Mouse (Mus musculus): Measurements from ENCODE around the gene Cd47. TPM values are rescaled to one million over a fixed set of nuclear protein-coding genes. Genes with fewer than 3 reads are reported as not detected.

Cd47 gene
- 10 to 100 TPM; 53.2 to 55.3 TPM for total RNA-seq (2021)
- long read RNA-seq, experiment 1, full-length matches to known transcripts = 27 of 106 reads
- long read RNA-seq, experiment 1, partial matches to known transcripts = 1 of 106 reads
- long read RNA-seq, experiment 1, other reads (novel, unspliced or antisense) = 78 of 106 reads
- long read RNA-seq, experiment 2, full-length matches to known transcripts = 22 of 110 reads
- long read RNA-seq, experiment 2, partial matches to known transcripts = 0 of 110 reads
- long read RNA-seq, experiment 2, other reads (novel, unspliced or antisense) = 88 of 110 reads

GRCm38 (mm10) chr16:49799597-49800561, at the start of gene Cd47:
Gene Cd47 (plus strand): TSS chr16:49800533.
- no peak for DNase-seq (ENCODE audit: low spot score in 2 of 2)

DNA sequence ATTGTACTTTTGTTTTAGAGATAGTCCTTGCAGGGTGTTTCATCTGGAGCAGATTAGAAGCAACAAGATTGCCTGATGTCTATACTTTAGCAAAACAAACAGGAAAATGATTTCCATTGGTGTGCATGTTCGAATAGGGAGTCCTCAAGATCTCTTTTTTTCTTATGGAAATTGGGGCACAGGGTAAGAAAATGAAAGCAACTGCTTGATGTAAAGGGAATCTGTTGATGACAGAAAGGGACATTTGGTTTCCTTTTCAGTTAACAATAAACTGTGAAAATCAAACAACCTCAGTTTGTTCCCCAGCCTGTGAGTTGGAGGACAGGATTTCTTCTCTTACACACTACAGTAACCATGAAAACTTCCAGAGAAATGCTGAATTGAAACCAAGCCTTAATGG, 47.4 kb upstream of the Cd47 start:
- no peak for DNase-seq (ENCODE audit: low spot score in 2 of 2)

- DNase-seq (ENCODE audit: low spot score in 2 of 2) = no peak
These were observed 47.0 kb upstream of the Cd47 start for GRCm38 (mm10) chr16:49753318-49753717.

DNA sequence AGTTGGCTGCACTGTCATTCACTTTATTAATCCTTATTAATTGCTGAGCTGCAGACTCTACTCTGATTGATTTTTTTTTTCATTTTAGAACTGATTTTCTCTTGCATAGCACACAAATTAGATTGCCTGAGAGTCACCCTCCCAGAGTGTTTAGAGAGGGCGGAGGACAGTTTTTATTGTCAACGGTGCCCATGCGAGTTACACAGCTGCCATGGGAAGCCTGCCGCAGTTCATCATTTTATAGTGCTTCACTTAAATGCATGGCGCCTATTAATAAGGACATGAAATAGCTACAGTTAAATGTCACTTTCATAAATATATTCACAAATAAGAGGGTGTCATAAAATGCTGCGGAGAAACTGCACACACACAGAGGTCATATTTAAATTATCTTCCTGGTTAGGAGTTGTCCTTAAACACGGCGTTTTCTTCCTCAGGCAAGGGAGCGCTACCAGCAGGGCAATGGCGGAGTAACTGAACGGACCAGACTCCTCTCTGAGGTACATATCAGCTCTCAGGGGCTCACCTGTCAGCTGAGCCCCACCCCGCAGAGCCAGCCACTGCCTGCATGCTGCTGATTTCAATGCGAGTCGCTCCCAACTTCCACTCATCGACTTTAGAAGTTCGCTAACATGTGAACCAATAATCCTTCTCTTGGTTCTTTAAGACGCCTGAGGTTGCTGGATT, 39.7 kb upstream of the Cd47 start:
- DNase-seq (ENCODE audit: low spot score in 2 of 2) = no peak

- no peak for DNase-seq (ENCODE audit: low spot score in 2 of 2)
These were observed 38.4 kb upstream of the Cd47 start for GRCm38 (mm10) chr16:49761981-49762380.

- no peak for DNase-seq (ENCODE audit: low spot score in 2 of 2)
These were observed 34.0 kb upstream of the Cd47 start for GRCm38 (mm10) chr16:49766326-49766725.

GRCm38 (mm10) chr16:49768491-49769031, 31.8 kb upstream of the Cd47 start:
- no peak for DNase-seq (ENCODE audit: low spot score in 2 of 2)

- no peak for DNase-seq (ENCODE audit: low spot score in 2 of 2)
These were observed 30.5 kb upstream of the Cd47 start for GRCm38 (mm10) chr16:49769831-49770261.

DNA sequence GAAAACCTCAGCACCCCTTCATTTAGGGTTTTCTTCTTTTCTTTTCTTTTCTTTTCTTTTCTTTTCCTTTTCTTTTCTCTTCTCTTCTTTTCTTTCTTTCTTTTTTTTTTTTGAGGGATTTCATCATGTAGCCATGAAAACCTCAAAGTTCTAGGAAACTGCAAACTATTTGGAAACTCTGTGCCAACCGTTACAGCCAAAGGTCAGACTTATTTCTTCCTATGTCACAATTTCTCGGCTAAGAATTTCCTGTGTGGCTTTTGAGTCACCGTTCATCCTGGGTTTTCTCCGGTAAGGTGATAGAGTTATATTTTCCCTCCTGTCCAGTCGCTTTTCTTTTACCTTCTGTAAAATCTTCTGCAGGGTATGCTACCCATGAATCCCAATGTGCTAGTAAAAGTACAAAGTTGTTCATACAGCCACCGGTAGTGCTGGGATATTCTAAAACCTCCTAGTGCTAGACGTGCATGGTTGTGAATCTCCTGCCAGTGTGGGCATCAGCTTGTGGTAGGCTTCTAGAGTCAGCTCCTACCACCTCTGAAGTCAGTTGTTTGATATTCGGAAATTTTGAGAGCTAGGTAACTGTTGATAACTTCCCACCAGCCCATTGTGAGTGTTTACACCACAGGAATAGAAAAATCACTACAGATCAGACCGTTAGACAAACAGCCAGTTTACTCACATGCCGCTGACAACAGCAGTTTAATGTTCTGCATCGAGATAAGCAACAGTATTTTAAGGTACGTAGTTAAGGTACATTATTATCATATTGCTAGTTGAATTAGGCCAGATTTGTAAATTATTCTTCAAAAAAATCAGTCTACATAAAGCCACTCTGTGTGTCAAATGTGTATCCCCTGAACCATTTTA, 29.8 kb upstream of the Cd47 start:
- DNase-seq (ENCODE audit: low spot score in 2 of 2) = no peak

GRCm38 (mm10) chr16:49771609-49772396, 28.5 kb upstream of the Cd47 start:
- no peak for DNase-seq (ENCODE audit: low spot score in 2 of 2)

GRCm38 (mm10) chr16:49772576-49772975, 27.8 kb upstream of the Cd47 start:
- no peak for DNase-seq (ENCODE audit: low spot score in 2 of 2)

GRCm38 (mm10) chr16:49773068-49773467, 27.3 kb upstream of the Cd47 start:
- DNase-seq (ENCODE audit: low spot score in 2 of 2) = no peak

GRCm38 (mm10) chr16:49774059-49775001, 26.0 kb upstream of the Cd47 start:
- no peak for DNase-seq (ENCODE audit: low spot score in 2 of 2)

GRCm38 (mm10) chr16:49775002-49775966, 25.0 kb upstream of the Cd47 start:
- no peak for DNase-seq (ENCODE audit: low spot score in 2 of 2)

DNA sequence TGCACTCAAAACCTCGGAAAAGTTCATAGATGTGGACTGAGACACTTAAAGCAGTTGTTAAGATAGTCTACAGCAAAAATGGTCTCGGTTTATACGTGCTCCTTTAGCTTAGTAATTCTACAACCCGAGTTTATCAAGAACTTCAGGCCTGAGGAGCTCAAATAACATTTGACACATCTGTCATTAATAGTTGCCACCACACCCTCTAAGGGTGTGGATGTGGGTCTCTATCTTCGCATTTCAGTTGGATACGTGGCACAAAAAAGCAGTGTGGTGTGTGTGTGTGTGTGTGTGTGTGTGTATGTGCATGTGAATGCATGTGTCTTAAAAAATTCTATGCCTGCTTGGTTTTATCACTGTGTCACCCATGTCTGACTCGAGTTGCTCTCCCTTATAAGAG, 23.4 kb upstream of the Cd47 start:
- DNase-seq (ENCODE audit: low spot score in 2 of 2) = no peak

- no peak for DNase-seq (ENCODE audit: low spot score in 2 of 2)
These were observed 18.7 kb upstream of the Cd47 start for GRCm38 (mm10) chr16:49781556-49782156.

DNA sequence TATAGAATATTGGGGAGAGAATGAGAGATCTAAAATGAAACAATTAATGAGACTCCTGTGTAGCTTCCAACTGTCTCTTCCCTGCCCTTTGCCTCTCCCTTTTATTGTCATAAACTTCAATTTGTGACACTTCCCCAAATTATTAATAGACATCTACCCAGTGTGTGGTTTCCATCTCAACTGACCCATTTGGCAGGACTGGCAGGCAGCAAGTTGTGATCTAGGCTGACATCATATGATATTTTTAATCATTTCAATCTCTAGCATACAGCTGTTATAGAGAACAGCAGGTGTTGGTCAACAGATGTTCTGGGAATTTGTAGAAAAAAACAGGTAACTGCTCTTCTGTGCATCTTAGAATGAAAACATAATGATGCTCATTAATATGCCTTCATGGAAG, 17.0 kb upstream of the Cd47 start:
- no peak for DNase-seq (ENCODE audit: low spot score in 2 of 2)
